Mouse (Mus musculus) embryonic facial prominence, embryonic 14.5 days (tissue): ENCODE measurements around the gene Smim24. TPM values are rescaled to one million over a fixed set of nuclear protein-coding genes. Genes with fewer than 3 reads are reported as not detected.

Experiments used
- ATAC-seq: fragments of 200-750 bp; cut with Nextera tagmentation; 2 replicates; pipeline ENCODE4 v1.8.0; 2017; ENCODE audit warnings: low read depth, moderate number of reproducible peaks, moderate TSS enrichment
- DNase-seq: peaks from one replicate; pipeline ENCODE4 v3.0.0-alpha.2; 2015; ENCODE audit warnings: low spot score
- H3K27ac ChIP-seq: fragments of 300-500 bp; sonication (generic); replicated peaks from 2 replicates; pipeline ENCODE4 v1.5.1; 2014; ENCODE audit warnings: low read depth, mild to moderate bottlenecking, low read length, moderate library complexity
- H3K27me3 ChIP-seq: fragments of 300-500 bp; sonication (generic); replicated peaks from 2 replicates; pipeline ENCODE4 v1.6.1; 2014; ENCODE audit warnings: low read length; ENCODE audit not compliant: control insufficient read depth, insufficient read depth
- H3K36me3 ChIP-seq: fragments of 300-500 bp; sonication (generic); 2 replicates; pipeline ENCODE4 v1.6.1; 2014; ENCODE audit warnings: low read length, mixed read lengths; ENCODE audit not compliant: control insufficient read depth, insufficient read depth
- H3K4me1 ChIP-seq: fragments of 300-500 bp; sonication (generic); 2 replicates; pipeline ENCODE4 v1.6.1; 2014; ENCODE audit warnings: antibody characterized with exemption, low read length; ENCODE audit not compliant: control insufficient read depth, insufficient read depth
- H3K4me2 ChIP-seq: fragments of 300-500 bp; sonication (generic); 2 replicates; pipeline ENCODE4 v1.6.1; 2014; ENCODE audit warnings: low read depth, mild to moderate bottlenecking, low read length, moderate library complexity, mixed read lengths
- H3K4me3 ChIP-seq: fragments of 300-500 bp; sonication (generic); 2 replicates; pipeline ENCODE4 v1.5.1; 2014; ENCODE audit warnings: low read depth, mild to moderate bottlenecking, low read length
- H3K9ac ChIP-seq: fragments of 300-500 bp; sonication (generic); 2 replicates; pipeline ENCODE4 v1.6.1; 2014; ENCODE audit warnings: low read depth, mild to moderate bottlenecking, low read length, moderate library complexity, mixed read lengths
- H3K9me3 ChIP-seq: fragments of 300-500 bp; sonication (generic); 2 replicates; pipeline ENCODE4 v1.6.1; 2016; ENCODE audit warnings: low read length; ENCODE audit not compliant: control insufficient read depth
- WGBS: fragments of 180-500 bp; shearing (Covaris S2); extraction: QIAGEN DNeasy Blood & Tissue Kit; methylation state at CpG from one replicate; pipeline ENCODE4 v1.1.7; 2014; 5-methylcytosine and 5-hydroxymethylcytosine counted together
- polyA plus RNA-seq: library from polyadenylated mRNA; unstranded; fragments of >200 nt; fragmentation: Nextera tagmentation; extraction: Ambion mirVana; gene quantifications from 2 replicates; pipeline ENCODE4 v1.2.1, GENCODE M21; 2014

The Smim24 gene
- polyA plus RNA-seq, result 3.9 and 4.1 TPM in 2 replicates

DNA sequence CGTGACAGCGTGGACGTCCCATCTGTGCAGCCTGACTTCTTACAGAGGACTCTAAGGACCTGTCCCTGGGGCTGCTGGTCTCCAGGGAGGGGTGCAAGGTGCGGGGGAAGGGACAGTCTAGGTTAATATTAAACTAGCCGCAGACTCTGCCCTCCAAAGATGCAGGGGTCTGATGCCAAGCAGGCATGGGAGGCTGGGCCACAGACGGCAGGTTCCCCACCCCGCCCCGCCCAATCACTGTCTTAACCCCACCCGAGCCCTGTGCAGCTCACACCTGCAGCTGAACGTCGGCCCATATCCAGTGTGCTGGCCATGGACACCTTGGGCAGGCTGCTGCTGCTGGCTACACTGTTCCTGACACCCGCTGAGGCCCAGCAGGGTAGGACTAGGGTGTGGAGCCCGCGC lies at the start of gene Smim24:
Smim24 (plus strand) TSS at position 271 of the 405 bp plus-strand sequence.
- Histone ChIP-seq H3K27ac (peak within 1 kb of the TSS; percentile 58), H3K9me3 (no peaks in the 10 kb centered on the region), H3K4me3 (peak within 1 kb of the TSS; percentile 31), H3K4me1 (peaks cover 14% of the 10 kb centered on the region), H3K4me2 (peak within 1 kb of the TSS; percentile 61), H3K27me3 (no peaks in the 10 kb centered on the region), H3K36me3 (peaks cover 30% of the 10 kb centered on the region), H3K9ac (peak within 1 kb of the TSS; percentile 59)
- ATAC-seq (no peak), DNase-seq (no peak)
- 69% methylated on average over 8 of the region's 14 CpGs for WGBS

DNA sequence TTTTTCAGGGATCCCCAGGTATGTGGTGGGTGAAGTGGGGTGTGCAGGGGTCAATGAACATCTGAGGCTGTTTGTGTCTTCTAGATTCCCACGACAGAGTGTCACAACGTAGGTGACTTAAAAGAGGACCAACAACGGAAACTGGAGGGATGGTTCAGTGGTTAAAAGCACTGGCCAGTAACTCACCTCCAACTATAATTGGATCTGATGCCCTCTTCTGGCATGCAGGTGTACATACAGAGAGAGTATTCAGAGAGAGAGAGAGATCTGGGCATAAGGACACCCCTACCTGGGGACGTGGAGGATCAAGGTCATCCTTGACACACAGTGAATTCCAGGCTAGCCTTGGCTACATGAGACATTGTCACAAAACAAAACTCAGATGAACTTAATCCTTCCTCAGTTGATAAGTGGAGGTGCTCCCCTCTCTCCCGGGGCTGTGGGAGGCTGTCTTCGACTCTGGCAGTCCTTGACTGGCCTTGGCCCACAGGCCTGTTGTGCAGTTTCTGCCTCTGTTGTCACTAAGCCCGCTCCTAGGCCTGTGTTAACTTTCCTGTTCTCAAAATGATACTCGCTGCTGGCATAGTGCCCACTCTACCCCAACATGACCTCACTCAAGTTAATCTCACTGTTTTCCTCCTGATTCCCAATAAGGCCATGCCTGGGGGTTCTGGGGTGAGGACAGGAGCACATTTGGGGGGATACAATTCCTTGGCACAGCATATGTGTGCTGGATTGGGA lies 48.3 kb upstream of the Smim24 start:
- Histone ChIP-seq H3K4me1 (peaks cover 17% of the 10 kb centered on the region), H3K27ac (no peak overlapping the region), H3K4me3 (no peak overlapping the region), H3K27me3 (peaks cover 41% of the 10 kb centered on the region), H3K9ac (no peak overlapping the region), H3K4me2 (no peak overlapping the region), H3K36me3 (peaks cover 13% of the 10 kb centered on the region), H3K9me3 (no peaks in the 10 kb centered on the region)
- WGBS, result 48% methylated on average over 8 of the region's 8 CpGs
- no peak for ATAC-seq
- no peak for DNase-seq

DNA sequence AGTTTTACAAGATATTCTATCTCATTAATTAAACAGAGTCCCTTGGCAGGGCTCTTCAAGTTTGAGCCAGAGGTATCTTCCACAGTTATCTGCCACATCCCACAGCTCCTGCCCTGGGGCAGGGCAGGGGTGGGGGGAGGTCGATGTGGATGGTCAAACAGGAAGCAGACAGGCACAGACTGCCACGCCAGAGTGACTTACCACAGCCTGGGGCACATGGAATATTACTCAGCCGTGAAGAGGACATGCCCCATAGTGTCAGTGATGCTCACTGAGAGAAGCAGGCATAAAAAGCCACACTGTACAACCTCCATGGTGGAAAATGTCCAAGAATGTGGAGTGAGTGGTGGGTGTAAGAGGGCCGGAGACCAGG lies 47.7 kb upstream of the Smim24 start:
- Histone ChIP-seq H3K27me3 (peaks cover 41% of the 10 kb centered on the region), H3K4me2 (no peak overlapping the region), H3K9ac (no peak overlapping the region), H3K4me1 (peaks cover 19% of the 10 kb centered on the region), H3K27ac (no peak overlapping the region), H3K9me3 (no peaks in the 10 kb centered on the region), H3K4me3 (no peak overlapping the region), H3K36me3 (peaks cover 13% of the 10 kb centered on the region)
- 84% methylated on average over 4 of the region's 4 CpGs for WGBS
- DNase-seq (no peak), ATAC-seq (no peak)

DNA sequence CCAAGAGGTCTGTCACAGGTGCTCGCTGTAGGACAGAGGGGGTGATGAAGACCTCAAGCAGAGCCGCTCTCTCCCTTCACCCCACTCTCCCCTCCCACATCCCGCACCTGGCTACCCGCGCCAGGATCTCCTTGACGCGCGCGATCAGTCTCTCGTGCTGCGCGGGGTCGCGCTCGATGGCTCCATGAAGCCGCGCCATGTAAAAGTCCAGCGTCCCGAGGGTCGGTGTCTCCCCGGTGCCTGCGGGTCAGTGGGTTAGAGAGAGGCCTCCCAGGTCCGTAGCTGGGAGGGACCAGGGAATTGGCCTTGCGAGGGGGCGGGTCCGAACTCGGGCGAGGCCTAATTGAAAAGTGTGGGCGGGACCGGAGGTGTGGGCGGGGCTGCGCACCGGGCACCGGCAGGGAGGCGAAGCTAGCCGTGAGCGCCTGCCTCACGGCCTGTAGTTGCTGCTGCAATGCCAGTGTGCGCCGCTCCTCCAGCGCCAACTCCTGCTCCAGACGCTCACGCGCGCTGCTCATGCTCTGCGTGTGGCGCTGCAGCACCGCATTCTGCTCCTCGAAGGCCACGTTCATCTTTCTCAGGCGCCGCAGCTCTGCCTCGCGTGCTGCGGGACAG lies 46.3 kb upstream of the Smim24 start:
- Histone ChIP-seq H3K27ac (no peak overlapping the region; the same call in 1 of the 2 replicates), H3K9me3 (no peaks in the 10 kb centered on the region), H3K9ac (peak overlapping the region; percentile 40), H3K4me2 (peak overlapping the region; percentile 49), H3K36me3 (peaks cover 13% of the 10 kb centered on the region), H3K4me1 (peaks cover 19% of the 10 kb centered on the region), H3K27me3 (peaks cover 37% of the 10 kb centered on the region), H3K4me3 (peak overlapping the region; percentile 21)
- WGBS, result 15% methylated on average over 32 of the region's 55 CpGs
- ATAC-seq, result no peak
- DNase-seq, result peak; percentile 79

DNA sequence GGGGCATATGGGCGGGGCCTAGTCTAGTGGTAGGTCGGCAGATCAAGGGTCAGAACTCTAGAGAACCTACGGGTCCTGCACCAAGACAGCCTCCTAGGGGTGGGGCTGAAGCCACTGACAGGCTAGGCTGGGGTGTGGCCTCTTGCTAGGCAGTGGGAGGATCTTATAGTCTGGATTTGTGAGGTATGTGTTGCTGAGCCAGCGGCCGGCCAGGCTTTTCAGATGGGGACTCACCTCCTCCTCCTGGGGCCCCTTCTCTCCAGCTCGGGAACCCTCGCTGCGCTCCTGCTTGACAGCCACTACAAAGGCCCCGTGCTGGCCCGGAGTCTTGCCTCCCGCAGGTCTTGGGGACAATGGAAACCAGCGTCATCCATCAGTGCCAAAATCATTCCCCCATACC lies 43.7 kb upstream of the Smim24 start:
- no peak for DNase-seq
- Histone ChIP-seq H3K36me3 (peaks cover 13% of the 10 kb centered on the region), H3K27ac (peak overlapping the region; percentile 72; the same call in 1 of the 2 replicates), H3K4me3 (peak overlapping the region; percentile 88), H3K9ac (peak overlapping the region; percentile 85), H3K9me3 (no peaks in the 10 kb centered on the region), H3K27me3 (peaks cover 12% of the 10 kb centered on the region; the same call in 1 of the 2 replicates), H3K4me2 (peak overlapping the region; percentile 93), H3K4me1 (peaks cover 19% of the 10 kb centered on the region)
- 10% methylated on average over 10 of the region's 12 CpGs for WGBS
- no peak for ATAC-seq

DNA sequence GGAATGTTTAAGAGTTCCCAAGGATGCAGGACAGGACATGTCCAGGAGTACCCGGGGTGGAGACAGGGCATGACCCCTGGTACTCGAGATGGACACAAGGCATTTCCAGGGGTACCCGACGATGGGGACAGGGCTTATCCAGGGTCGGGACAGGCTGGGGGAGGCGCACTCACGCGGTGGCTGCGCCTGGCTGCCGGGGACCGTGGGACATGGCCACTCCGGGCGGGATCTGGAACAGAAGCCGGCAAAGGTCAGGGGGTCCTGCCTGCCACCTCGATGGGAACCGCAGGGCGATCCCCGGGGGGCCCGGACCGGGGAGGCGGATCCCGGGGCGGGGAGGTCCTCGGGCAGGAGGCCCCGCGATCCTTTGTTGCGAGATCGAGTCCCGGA lies 42.9 kb upstream of the Smim24 start:
- Histone ChIP-seq H3K4me1 (peaks cover 19% of the 10 kb centered on the region), H3K27me3 (peaks cover 5% of the 10 kb centered on the region; the same call in 1 of the 2 replicates), H3K9ac (peak overlapping the region; percentile 85), H3K4me3 (peak overlapping the region; percentile 88), H3K9me3 (no peaks in the 10 kb centered on the region), H3K27ac (peak overlapping the region; percentile 72), H3K36me3 (peaks cover 13% of the 10 kb centered on the region), H3K4me2 (peak overlapping the region; percentile 93)
- ATAC-seq, result no peak
- DNase-seq, result no peak
- WGBS, result 0% methylated on average over 10 of the region's 29 CpGs

DNA sequence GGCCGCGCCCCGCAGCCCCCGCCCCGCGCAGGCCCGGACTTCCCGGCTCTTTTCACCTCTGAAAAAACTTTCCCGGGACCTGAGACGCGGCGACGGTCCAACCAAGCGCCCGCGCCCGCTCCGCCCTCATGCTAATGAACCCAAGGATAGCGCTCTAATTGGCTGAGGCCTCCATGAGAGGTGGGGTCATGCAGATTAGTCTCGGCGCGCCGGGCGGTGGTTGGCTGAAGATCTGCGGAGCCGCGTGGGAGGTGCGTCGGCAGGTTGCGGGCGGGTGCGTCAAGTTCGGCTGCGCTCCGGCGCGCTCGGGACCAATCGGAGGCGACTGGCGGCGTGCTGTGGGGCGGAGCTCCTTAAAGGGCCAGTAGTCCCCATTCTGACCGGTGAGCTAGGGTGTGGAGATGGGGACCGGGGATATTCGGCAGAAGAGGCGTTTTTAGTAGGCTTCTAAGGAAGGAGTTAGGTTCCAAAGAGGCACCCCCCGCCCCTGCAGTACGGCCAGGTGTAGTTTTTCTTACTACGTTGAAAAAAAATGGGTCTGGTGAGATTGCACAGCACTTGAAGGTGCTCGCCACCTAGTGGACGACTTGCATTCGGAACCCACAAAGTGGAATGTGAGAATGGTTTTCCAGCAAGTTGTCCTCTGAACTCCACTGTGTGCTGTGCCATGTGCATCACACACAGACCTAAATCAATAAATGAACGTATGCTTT lies 42.3 kb upstream of the Smim24 start, which contains the start of gene Hmg20b:
Hmg20b (minus strand) TSS at position 130 of the 713 bp plus-strand sequence.
- Histone ChIP-seq H3K36me3 (peaks cover 13% of the 10 kb centered on the region), H3K4me3 (peak within 1 kb of the TSS; percentile 88), H3K27ac (peak within 1 kb of the TSS; percentile 72), H3K27me3 (no peaks in the 10 kb centered on the region; the same call in 1 of the 2 replicates), H3K9ac (peak within 1 kb of the TSS; percentile 85), H3K4me2 (peak within 1 kb of the TSS; percentile 93), H3K9me3 (no peaks in the 10 kb centered on the region), H3K4me1 (peaks cover 19% of the 10 kb centered on the region)
- ATAC-seq, result peak; percentile 96
- WGBS, result under 1% methylated on average over 49 of the region's 54 CpGs
- peak; percentile 100 for DNase-seq

DNA sequence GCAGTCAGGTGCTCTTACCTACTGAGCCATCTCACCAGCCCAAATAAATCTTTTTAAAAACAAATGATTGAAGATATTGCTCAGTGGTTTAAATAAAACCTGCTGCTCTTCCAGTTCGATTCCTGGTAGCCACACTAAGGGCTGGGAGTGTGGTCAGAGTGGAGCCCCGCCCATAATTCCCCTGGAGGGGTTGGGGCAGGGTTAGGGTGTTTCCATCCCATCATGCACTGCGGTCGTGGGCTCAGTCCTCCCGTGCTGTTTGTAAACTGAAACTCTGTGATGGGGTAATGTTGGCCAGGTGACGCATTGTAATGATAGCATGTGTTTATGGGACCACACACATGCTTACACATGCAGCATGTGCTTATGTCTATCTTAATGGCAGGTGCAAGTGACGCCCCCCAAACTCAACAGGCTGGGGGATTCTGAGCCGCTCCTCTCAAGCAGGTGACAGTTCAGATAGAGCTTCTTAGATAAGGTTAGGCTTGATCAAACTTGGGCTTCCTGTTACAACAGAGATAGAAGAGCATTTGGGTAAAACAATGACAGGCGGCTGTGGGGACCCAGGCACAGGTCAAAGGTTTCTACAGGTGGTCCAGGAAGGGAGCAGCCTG lies 41.1 kb upstream of the Smim24 start:
- H3K36me3 ChIP-seq, result peaks cover 9% of the 10 kb centered on the region; the same call in 1 of the 2 replicates
- H3K27ac ChIP-seq, result no peak overlapping the region
- DNase-seq (no peak), ATAC-seq (no peak)
- 22% methylated on average over 9 of the region's 9 CpGs for WGBS
- peaks cover 15% of the 10 kb centered on the region for H3K4me1 ChIP-seq
- H3K27me3 ChIP-seq, result no peaks in the 10 kb centered on the region; the same call in 1 of the 2 replicates
- no peak overlapping the region for H3K9ac ChIP-seq
- no peak overlapping the region for H3K4me3 ChIP-seq
- no peaks in the 10 kb centered on the region for H3K9me3 ChIP-seq
- no peak overlapping the region for H3K4me2 ChIP-seq
